Mouse (Mus musculus): ENCODE data around the gene Gm13030.
"Not testable (repeated sequence)": the region's sequence is repeated elsewhere in the genome, so short reads cannot be mapped to it uniquely, and the experiment has no call there.

Gm13030 gene

DNA sequence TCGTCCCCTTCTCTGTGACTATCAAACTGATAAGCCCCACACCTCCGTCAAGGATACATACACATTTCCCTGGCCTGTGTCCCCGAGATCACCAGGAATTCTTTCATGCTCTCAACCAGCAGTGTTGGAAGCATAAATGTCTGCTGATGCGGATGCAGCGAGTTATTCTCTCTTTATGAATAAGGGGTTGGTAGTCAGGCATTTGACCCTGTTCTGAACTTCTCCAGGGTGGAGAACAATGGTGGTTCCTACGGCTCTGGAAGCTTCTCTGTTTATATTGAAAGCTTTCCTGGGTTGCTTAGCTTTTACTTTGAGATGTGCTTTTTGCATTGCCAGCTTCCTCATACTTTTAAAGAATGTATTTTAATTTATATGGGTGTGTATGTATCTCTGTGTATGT lies at the start of gene Gm13030:
Gene Gm13030, minus strand, starts transcription at position 101 of the 400 bp plus-strand sequence.
- DNase-seq (ENCODE audit: low spot score in 2 of 2): no peak

DNA sequence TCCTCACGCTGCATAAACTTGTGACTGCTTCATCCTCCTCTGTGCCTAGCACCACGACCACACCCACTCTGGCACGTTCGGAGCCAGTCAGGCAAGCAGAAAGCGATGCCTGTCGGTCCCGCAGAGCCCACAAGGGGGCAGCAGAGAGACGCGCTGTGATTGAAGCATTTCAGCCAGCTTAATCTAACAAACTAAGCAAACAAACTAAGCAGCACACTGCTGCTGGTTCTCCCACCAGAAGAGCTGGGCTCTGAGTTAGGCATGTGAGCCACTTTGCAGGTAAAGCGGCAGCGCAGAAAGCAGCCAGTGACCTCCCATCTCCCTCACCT lies 48.3 kb upstream of the Gm13030 start:
- peak; percentile 88 to 92 for DNase-seq (ENCODE audit: low spot score in 2 of 2)

DNA sequence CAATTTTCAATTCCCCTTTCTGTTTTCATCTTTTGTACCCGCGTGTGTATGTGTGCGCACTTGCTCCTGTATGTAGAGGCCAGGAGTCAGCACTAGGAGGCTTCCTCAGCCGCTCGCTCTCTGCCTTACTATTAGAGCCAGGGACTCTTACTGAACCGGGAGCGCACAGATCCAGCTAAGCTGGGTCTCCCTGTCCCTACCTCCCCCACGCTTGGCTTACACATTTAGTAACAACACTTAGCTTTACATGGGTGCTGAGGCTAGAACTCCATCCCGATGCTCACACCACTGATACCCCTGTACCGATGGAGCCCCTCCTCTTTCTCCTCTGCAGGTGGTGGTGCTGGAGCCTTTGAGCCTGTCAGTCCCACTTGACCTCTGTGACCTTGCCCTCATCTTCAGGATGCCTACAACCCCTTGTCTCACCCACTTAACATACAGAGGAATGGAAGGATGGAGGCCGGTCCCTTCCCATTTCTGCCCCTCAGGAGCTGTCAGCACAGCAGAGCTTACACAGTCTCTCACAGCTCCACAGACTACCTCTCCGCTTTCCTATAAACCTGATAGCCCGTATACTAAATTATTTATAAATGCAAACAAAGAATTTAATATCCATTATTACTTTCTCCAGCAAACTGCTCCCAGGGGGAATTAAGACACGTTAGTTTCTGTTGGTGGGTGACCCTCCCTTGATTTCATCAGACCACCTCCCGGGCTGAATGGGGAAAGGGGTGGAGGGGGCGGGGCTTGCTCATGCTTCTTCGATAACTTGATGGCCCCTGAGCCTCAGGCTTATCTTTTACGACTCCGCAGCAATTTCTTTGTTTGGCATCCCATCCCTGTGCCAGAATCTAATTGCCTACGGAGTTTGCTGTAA lies 47.7 kb upstream of the Gm13030 start:
- no peak for DNase-seq (ENCODE audit: low spot score in 2 of 2)

DNA sequence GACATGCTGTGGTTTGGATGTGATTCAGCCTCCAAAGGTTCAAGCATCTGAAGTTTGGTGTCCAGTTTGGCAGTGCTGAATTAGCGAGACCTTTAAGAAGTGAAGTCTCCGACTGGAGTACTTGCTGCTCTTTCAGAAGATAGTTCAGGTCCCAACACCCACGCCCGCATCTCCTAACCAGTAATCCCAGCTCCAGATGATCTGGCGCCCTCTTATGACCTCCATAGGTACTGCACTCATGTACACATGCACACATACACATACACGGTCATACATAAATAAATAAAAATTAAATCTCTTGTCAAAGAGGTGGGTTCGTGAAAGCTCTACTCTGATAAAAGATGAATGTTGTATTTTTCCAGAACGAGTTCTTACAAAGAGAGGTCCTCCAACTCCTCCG lies 43.5 kb upstream of the Gm13030 start:
- DNase-seq (ENCODE audit: low spot score in 2 of 2): no peak

DNA sequence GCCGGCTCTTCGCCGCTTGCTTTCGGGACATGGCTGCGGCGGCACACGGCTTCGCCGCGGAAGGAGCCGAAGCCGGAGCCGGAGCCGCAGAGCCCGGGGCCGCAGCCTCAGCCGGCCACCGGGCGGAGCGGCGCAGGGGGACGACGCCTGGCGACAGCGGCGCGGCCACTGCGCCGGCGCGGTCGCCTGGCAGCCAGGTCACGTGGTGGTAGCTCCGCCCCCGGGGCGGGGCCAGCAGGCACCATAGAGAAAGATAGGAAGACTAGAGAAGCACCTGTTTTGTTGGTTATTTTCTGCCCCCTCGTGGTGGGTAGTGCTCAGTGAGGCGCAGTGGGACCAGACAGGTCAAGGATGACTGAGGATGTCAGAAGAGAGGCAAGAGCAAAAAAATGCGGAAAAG lies 40.0 kb upstream of the Gm13030 start, which contains the start of gene Otud3:
Gene Otud3, minus strand, starts transcription at position 149 of the 400 bp plus-strand sequence.
- peak; percentile 94 to 96 for DNase-seq (ENCODE audit: low spot score in 2 of 2)

DNA sequence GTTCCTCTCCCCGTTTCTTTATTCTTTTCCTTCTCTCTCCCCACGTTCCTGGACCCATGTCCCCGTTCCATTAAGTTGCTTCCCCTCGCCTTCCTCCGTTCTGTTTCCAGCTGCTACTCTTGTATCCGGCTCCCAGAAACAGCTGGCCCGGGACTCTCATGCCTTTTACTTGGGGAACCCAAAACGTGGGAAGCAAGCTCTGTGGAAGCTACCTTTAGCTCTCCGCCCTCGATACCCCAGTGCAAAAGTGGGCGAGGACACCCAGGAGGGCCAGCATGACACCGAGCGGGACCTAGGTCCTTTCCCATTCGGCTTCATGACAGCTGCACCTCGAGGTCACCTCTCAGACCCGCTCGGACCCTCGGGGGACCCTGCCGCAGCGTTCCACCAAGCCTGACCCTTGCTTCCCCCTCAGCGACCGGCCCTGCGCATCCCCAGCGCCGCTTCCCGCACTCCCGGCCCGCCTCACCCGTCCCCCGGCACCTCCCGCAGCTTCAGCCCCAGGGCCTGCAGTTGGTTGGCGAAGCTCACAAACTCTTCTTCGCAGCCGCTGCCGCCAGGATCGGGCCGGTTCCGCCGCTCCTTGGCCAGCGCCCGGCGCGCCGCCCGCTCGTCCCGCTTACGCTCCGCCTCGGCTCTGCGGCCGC lies 39.5 kb upstream of the Gm13030 start:
- DNase-seq (ENCODE audit: low spot score in 2 of 2): no peak

DNA sequence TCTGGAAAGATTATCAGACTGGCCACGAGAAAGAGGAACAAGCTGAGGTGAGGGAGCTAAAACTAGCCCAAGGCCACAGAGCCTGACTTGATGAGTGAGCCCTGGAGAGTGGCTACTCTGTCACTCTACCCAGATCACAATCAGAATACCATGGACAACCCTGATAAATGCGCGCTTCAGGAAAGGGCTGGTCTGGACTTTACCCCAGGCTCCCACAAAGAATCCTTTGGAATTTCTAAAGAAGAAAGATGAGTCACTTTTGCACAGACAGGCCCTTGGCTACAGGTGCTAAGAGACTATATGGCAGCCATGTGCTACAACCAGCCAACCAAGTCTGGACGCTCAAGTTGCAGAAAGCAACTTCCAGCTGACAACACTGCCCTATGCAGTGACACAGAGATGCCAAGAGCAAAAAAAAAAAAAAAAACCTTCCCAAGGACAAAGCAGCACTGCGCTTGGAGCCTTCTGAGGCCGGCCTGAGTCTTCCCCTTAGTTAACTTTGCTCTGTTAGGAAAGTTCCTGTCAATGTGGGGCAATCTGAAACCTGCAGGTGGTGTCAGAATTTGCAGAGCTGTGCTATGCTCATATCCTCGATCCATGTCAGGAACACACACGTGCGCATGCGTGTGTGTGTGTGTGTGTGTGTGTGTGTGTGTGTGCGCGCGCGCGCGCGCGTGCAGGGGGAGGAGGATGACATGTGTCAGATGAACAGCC lies 32.0 kb upstream of the Gm13030 start:
- DNase-seq (ENCODE audit: low spot score in 2 of 2): no peak

DNA sequence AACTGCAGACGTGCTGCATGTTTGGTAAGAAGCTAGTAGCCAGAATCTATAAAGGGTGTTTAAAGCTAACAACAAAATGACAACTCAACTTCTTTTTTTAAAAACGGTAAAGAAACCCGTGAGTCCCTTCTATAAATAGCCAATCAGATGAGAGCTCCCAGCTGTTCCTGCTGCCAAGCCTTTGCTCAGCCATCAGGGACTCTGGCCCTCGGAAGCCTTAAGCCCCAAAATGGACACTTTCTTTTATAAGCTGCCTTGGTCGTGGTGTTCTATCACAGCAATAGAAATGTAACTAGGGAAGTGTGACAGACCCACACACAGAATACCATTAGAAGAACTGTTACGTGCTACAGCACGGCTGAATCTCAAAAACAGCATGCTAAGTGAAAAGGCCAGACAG lies 25.6 kb upstream of the Gm13030 start:
- no peak for DNase-seq (ENCODE audit: low spot score in 2 of 2)

DNA sequence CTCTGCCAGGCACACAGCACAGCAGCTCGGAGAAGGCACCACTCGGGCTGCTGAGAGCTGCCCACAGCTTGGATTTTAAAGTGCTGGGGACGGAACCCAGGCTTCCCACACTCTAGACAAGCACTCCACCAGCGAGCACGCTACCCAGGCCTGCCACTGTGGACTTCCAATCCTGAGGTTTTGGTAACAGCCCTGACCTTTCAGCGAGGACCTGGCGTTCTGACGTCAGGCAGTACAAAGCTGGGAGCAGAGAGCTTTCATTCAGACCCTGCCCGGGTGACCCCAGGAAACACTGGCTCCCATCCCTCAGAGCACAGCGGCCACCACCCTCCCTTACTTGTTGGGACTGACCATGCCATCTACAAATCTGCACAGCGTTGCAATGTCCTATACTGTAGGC lies 20.0 kb upstream of the Gm13030 start:
- DNase-seq (ENCODE audit: low spot score in 2 of 2): not testable (repeated sequence)

DNA sequence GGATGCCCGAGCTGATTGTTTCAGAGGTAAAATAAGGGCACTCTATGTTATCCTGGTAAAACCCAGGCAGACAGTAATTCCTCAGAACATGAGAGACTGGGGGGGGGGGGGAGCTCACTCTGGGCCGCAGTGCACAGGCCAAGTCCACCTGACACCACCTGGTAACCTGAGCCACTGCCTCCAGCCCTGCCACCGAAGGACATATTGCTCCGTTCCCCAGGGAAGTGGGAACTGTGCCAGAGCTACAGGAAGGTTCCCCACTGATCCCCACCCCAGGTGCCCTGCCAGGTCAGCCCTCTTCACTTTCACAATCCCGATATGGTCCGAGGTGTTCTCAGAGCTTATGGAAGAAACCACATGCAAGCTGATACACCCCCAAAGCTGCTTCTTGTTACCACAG lies 18.9 kb upstream of the Gm13030 start:
- no peak for DNase-seq (ENCODE audit: low spot score in 2 of 2)

DNA sequence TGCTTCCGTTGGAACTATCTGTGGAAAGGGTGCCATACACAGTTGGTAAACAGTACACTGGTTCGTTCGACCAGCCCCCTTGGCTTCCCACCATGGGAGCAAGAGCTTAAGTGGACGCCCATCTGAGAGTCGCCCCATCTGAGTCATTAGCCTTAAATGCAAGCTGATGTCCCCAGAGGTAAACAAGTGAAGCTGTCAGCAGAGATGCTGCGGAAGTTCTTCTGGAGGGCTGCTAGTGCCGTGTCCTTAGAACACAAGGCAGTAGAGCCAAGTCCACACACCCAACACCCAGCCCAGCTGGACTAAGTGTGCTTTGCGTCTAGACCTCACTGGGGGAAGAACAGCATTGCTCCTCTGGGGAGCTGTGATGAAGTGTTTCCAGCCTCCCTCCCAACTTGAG lies 15.9 kb upstream of the Gm13030 start:
- no peak for DNase-seq (ENCODE audit: low spot score in 2 of 2)

DNA sequence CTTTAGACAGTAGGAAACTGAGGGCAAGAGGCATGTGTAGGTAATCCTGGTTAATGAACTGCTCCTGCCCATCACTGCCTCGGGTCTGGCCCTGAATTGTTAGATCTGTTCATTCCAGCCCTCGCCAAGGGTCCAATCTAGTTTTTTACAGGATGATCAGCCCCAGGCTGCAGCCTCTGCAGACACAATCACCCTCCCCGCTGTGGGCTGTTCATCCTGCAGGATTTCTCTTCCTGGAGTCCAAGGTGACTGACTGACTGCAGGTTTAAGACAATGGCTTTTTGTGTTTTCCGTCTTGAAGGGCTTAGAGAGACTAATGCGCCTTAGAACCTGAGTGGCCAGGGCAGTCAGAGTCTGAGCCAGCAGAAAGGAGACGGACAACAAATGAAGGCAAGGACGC lies 15.4 kb upstream of the Gm13030 start:
- no peak for DNase-seq (ENCODE audit: low spot score in 2 of 2)

DNA sequence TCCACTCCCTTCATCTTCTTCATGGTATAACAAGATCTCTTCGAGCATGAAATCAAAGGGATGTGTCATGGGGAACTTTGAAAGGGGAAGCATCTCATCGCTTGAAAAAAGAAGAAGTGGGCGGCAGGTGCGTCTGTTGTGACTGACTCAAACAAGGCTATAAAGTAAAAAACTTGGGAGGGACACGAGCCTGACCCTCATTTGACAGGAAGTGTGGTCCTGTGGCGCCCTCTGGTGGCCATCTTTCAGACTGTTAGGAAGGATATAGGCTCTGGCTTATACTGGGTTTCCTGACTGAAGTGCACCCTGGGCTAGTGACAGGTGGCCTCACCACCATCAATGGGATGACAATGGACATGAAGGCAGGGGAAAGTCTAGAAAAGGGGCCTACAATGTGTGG lies 10.5 kb upstream of the Gm13030 start:
- peak; percentile 64 to 84 for DNase-seq (ENCODE audit: low spot score in 2 of 2)

DNA sequence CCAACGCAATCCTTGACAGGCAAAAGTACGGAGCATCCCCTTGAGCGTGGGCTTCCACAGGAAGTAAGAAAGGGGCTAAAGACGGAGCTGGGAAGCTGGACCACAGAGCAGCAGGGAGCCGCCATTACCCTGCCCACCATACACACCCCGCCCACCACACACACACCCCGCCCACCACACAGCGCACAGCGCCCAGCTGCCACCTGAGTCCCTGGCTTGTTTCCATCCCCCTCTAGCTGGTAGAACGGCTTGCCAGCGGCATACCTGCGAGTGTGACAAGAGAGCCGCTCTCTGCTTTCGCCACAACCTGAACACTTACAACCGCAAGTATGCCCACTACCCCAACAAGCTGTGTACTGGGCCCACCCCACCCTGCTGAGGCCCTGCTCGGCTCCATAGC lies 8.4 kb upstream of the Gm13030 start:
- no peak for DNase-seq (ENCODE audit: low spot score in 2 of 2)

DNA sequence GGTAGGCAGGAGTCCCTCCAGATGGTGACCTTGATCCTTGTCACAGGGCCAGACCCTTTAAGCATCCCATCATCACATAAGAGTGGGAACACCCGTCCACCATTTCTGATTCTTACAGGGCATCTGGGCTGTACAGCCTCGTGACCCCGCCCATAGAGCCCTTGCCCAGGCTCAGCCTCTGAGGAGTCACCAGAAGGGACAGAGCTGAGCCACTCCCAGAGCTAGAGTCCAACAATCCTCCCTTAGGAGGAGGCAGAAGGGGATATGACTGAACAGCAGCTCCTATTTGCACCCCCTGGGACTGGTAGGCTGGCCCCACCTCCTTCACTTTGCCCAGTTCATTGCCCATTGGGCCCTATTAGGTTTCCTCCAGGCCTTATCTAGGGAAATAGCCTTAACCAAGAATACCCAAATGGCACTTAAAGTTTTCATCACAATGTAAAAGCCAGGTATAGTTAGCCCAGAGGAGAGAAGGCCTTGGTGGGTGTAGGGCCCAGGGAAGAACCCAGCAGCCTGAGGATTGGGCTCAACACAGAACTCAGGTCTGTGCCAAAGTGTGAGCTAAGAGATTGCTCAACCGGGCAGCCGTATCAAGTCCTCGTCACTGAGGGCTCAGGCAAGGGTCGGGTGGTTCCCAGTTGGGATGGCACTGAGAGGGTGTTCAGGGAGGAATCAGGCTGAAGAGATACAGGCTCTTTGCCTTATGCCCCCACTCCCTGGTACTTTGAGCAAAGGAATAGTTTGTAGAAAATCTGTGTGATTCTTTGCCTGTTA lies 7.2 kb upstream of the Gm13030 start:
- DNase-seq (ENCODE audit: low spot score in 2 of 2): no peak

DNA sequence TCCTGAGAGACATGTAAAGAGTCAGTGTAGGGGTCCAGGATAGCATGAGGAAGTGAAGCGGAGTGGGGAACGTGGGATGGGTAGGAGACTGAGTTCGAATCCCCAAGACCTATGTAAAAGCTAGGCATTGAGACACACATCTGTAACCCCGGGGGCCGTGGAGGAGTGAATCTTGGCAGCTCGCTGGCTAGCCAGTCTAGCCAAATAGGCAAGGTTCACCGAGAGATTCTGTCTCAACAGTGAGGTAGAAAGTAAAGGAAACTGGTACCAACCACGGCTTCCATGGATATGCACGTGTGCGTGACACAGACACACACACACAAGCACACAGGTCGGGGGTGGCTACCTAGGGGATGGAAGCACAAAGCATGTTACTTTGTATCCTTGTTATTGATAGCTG lies 6.0 kb upstream of the Gm13030 start:
- DNase-seq (ENCODE audit: low spot score in 2 of 2): no peak

DNA sequence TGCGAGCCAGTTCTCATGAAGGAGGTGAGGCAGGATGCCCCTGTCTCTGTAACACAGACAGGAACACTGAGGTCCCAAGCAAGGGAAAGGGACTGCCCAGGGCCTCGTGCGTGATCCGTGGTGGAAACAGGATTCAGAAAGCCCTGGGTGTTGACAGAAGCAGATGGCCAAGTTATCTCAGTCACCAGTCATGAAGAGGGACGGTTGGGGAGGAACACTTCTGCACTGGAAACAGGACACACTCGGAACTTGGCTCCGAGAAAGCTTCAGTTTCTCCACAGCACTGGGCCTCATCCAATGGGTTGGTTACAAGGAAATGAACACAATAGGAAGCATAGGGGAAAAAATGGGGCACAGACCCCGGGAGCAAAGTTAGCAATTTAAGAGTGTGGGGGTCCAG lies 5.0 kb upstream of the Gm13030 start:
- DNase-seq (ENCODE audit: low spot score in 2 of 2): no peak

DNA sequence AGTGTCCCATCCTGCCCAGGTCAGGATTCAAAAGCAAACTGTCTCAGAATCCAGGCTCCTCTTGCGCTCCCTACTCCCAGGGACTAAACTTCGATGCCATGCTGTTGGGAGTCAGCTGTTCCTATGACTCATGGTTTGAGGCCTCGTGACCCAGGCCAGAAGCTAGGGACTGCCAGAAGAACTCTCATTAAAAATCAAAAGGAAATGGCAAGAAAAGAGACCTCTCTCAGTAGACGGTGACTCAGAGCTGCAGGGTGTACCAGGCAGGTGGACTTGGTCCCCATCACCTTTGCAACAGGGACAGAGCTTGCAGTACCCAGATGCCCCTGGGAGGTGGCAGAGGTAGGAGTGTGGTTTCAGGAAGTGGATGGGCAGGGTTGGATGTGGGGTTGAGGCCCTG lies 4.0 kb upstream of the Gm13030 start, which contains the start of gene Pla2g2e:
Gene Pla2g2e, plus strand, starts transcription at position 212 of the 400 bp plus-strand sequence.
- no peak for DNase-seq (ENCODE audit: low spot score in 2 of 2)

DNA sequence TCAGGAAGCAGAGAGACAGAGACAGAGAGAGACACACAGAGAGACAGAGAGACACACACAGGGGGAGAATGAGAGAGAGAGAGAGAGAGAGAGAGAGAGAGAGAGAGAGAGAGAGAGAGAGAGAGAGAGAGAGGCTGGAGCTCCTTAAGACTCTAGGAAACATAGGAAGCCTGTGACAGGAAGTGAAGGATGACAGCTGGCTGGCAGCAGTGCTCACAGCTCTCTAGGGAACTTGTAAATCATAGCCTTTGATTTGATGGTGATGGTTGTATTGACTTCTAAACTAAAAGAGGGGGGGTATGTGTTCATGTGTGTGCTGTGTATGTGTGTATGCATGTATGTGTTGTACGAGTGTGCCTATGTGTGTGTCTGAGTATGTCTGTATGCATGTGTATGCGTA lies 2.2 kb upstream of the Gm13030 start:
- DNase-seq (ENCODE audit: low spot score in 2 of 2): no peak

DNA sequence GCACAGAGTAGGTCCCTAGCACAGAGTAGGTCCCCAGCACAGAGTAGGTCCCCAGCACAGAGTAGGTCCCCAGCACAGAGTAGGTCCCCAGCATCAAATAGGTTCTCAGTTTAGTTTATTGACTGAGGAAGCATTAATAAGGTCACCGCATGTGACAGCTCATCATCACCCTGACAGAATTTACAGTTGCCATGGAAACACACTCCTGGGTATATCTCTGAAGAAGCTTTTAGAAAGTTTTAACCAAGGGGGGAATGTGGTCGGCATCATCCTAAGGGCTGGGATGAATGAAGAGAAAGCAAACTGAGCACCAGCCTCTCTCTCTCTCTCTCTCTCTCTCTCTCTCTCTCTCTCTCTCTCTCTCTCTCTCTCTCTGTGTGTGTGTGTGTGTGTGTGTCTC lies 1.5 kb upstream of the Gm13030 start:
- not testable (repeated sequence) for DNase-seq (ENCODE audit: low spot score in 2 of 2)

DNA sequence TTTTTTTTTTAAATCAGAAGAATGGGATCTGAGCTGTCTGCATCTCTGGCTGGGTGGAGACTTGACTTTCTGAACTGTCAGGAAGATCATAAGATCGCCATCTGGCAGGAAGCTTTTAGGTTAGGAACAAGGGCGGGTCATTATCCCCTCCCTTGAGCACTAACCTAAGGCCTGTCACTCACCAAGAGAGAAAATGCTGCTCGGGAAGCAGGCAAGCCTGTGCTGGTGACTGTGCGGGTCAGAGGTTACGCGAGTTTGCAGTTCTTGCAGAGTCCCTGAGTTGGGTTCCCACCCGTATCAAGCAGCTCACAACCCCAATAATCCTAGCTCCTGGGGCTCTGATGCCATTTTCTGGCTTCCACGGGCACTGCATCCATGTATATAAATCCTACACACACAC lies 5.1 kb downstream of the Gm13030 start:
- DNase-seq (ENCODE audit: low spot score in 2 of 2): no peak

DNA sequence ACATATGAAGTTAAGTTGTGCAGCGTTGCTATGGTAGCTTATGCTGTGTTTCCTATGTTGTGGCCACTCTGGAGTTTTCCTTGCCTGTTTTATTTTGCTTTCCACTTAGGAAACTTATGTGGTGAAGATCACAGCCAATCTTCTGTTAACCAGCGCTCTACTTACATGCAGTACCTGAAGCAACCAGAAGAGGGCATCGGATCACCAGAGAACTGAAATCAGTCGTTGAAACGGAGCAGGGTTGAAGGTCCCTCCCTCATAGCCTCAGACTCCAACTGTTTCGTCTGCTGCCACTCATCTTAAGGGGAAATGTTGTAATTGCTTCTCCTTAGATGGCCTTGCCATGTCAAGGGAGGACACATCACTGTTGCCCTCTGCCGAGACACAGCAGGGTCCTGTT lies 7.4 kb downstream of the Gm13030 start:
- peak in 1 of 2 experiments; percentile 64 for DNase-seq (ENCODE audit: low spot score in 2 of 2)

Measured in frontal cortex, postnatal 10 days (tissue).